Mouse (Mus musculus): ENCODE measurements around the gene Fto. TPM values are rescaled to one million over a fixed set of nuclear protein-coding genes. Genes with fewer than 3 reads are reported as not detected.

Fto gene
- polyA plus RNA-seq, 1 experiment from 2014 or later, result 16.8 TPM

- Histone ChIP-seq H3K4me1 (replicated peaks) (peaks cover 8% of the 10 kb centered on the region; the same call in 1 of the 2 replicates), H3K27me3 (no peaks in the 10 kb centered on the region), H3K36me3 (replicated peaks) (no peaks in the 10 kb centered on the region), H3K9me3 (replicated peaks) (no peaks in the 10 kb centered on the region), H3K4me3 (replicated peaks) (no peak overlapping the region), H3K9ac (no peak overlapping the region), H3K27ac (replicated peaks) (no peak overlapping the region), H3K4me2 (no peak overlapping the region)
- ATAC-seq (ENCODE audit: insufficient read depth), result no peak
- WGBS (ENCODE audit: insufficient replicate concordance), result 70% methylated on average over 5 of the region's 5 CpGs
Observed at GRCm38 (mm10) chr8:91502791-91503190, 189.5 kb downstream of the Fto start.

DNA sequence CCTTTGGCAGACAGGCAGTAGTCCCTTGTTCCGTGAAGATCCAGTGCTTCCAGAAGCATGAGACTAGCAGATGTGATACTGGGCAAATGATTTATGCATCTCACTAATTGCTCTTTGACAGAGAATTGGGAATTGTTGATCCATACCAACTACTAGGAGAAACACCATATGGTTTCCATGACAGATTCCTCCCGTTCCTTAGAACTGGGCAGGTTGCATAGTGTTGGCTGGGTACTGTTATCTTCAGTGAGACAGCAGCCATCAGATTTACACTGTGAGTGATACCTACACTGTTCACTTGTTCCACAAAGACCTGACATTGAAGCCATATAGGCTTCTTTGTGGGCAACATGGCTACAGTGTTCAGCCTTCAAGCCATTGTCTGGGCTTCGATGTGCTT, 191.0 kb downstream of the Fto start:
- no peak overlapping the region for H3K27ac ChIP-seq (replicated peaks)
- 77% methylated on average over 3 of the region's 3 CpGs for WGBS (ENCODE audit: insufficient replicate concordance)
- H3K27me3 ChIP-seq, result no peaks in the 10 kb centered on the region
- H3K9me3 ChIP-seq (replicated peaks), result no peaks in the 10 kb centered on the region
- H3K36me3 ChIP-seq (replicated peaks), result no peaks in the 10 kb centered on the region
- peaks cover 9% of the 10 kb centered on the region; the same call in 1 of the 2 replicates for H3K4me1 ChIP-seq (replicated peaks)
- H3K4me2 ChIP-seq, result no peak overlapping the region
- ATAC-seq (ENCODE audit: insufficient read depth), result no peak
- H3K9ac ChIP-seq, result no peak overlapping the region
- H3K4me3 ChIP-seq (replicated peaks), result no peak overlapping the region

DNA sequence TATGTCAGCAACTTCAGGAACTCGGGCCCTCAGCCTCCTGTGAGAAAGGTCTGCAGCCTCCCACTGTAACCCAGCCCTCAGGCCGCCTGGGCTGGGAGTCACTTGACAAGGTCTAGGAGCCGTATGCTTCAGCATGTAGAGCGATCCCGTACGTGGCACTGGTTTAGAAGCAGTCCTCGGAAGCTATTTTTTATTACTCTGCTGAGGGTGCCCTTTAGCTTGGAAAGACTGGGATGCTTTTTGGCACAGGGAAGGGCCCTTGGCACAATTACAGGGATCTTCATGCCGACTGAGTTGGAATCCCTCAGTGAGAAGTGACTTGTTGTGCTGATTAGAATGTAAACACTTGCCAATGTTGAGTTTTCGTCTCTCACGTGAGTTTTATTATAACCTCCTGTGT, 191.6 kb downstream of the Fto start:
- no peak overlapping the region for H3K9ac ChIP-seq
- H3K27me3 ChIP-seq, result no peaks in the 10 kb centered on the region
- no peaks in the 10 kb centered on the region for H3K36me3 ChIP-seq (replicated peaks)
- no peak overlapping the region for H3K4me2 ChIP-seq
- no peak overlapping the region for H3K4me3 ChIP-seq (replicated peaks)
- peaks cover 9% of the 10 kb centered on the region; the same call in 1 of the 2 replicates for H3K4me1 ChIP-seq (replicated peaks)
- 74% methylated on average over 10 of the region's 10 CpGs for WGBS (ENCODE audit: insufficient replicate concordance)
- no peak overlapping the region for H3K27ac ChIP-seq (replicated peaks)
- no peak for ATAC-seq (ENCODE audit: insufficient read depth)
- no peaks in the 10 kb centered on the region for H3K9me3 ChIP-seq (replicated peaks)

GRCm38 (mm10) chr8:91505411-91505954, 192.2 kb downstream of the Fto start:
- no peaks in the 10 kb centered on the region for H3K9me3 ChIP-seq (replicated peaks)
- H3K4me3 ChIP-seq (replicated peaks), result no peak overlapping the region
- ATAC-seq (ENCODE audit: insufficient read depth), result no peak
- H3K9ac ChIP-seq, result no peak overlapping the region
- no peaks in the 10 kb centered on the region for H3K36me3 ChIP-seq (replicated peaks)
- peaks cover 9% of the 10 kb centered on the region; the same call in 1 of the 2 replicates for H3K4me1 ChIP-seq (replicated peaks)
- no peaks in the 10 kb centered on the region for H3K27me3 ChIP-seq
- 61% methylated on average over 8 of the region's 8 CpGs for WGBS (ENCODE audit: insufficient replicate concordance)
- H3K27ac ChIP-seq (replicated peaks), result no peak overlapping the region
- no peak overlapping the region for H3K4me2 ChIP-seq

GRCm38 (mm10) chr8:91505997-91506672, 192.8 kb downstream of the Fto start:
- H3K36me3 ChIP-seq (replicated peaks), result no peaks in the 10 kb centered on the region
- H3K9ac ChIP-seq, result no peak overlapping the region
- no peaks in the 10 kb centered on the region for H3K9me3 ChIP-seq (replicated peaks)
- no peak overlapping the region for H3K4me3 ChIP-seq (replicated peaks)
- 28% methylated on average over 4 of the region's 4 CpGs for WGBS (ENCODE audit: insufficient replicate concordance)
- no peaks in the 10 kb centered on the region for H3K27me3 ChIP-seq
- H3K27ac ChIP-seq (replicated peaks), result no peak overlapping the region
- peaks cover 9% of the 10 kb centered on the region; the same call in 1 of the 2 replicates for H3K4me1 ChIP-seq (replicated peaks)
- H3K4me2 ChIP-seq, result no peak overlapping the region
- ATAC-seq (ENCODE audit: insufficient read depth), result no peak

- peaks cover 9% of the 10 kb centered on the region; the same call in 1 of the 2 replicates for H3K4me1 ChIP-seq (replicated peaks)
- H3K36me3 ChIP-seq (replicated peaks), result no peaks in the 10 kb centered on the region
- no peaks in the 10 kb centered on the region for H3K9me3 ChIP-seq (replicated peaks)
- 55% methylated on average over 6 of the region's 6 CpGs for WGBS (ENCODE audit: insufficient replicate concordance)
- no peaks in the 10 kb centered on the region for H3K27me3 ChIP-seq
- ATAC-seq (ENCODE audit: insufficient read depth), result no peak
- H3K4me2 ChIP-seq, result no peak overlapping the region
- no peak overlapping the region for H3K4me3 ChIP-seq (replicated peaks)
- no peak overlapping the region for H3K27ac ChIP-seq (replicated peaks)
- H3K9ac ChIP-seq, result no peak overlapping the region
Observed at GRCm38 (mm10) chr8:91506682-91507257, 193.4 kb downstream of the Fto start.

DNA sequence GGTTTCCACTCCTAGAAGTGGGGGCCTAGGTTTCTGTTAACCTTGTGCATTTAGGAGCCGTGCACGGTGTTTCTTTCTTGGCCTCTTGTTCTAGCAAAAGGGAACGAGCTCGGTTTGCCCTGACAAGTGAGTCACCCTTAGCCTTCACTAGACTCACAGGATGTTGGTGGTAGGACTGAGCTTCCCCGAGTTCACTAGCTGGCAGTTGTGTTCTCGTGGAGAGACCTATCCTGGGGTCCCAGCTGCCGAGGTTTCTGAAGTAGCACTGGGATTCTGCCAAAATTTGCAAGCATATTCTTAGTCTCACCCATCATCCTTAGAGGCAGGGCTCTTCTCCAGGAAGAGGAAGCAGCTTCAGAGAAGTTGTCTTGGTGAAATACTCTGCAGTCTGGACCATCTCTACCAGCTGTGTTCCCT, 194.4 kb downstream of the Fto start:
- Histone ChIP-seq H3K9ac (no peak overlapping the region), H3K36me3 (replicated peaks) (no peaks in the 10 kb centered on the region), H3K9me3 (replicated peaks) (no peaks in the 10 kb centered on the region), H3K27me3 (no peaks in the 10 kb centered on the region), H3K4me3 (replicated peaks) (no peak overlapping the region), H3K4me1 (replicated peaks) (peaks cover 9% of the 10 kb centered on the region; the same call in 1 of the 2 replicates), H3K27ac (replicated peaks) (no peak overlapping the region), H3K4me2 (no peak overlapping the region)
- ATAC-seq (ENCODE audit: insufficient read depth), result no peak
- 47% methylated on average over 7 of the region's 7 CpGs for WGBS (ENCODE audit: insufficient replicate concordance)

GRCm38 (mm10) chr8:91508284-91508683, 195.0 kb downstream of the Fto start:
- 57% methylated on average over 4 of the region's 4 CpGs for WGBS (ENCODE audit: insufficient replicate concordance)
- peak; percentile 28; the same call in 1 of the 2 replicates for ATAC-seq (ENCODE audit: insufficient read depth)

GRCm38 (mm10) chr8:91509206-91509899, 196.0 kb downstream of the Fto start:
- H3K9me3 ChIP-seq (replicated peaks), result no peaks in the 10 kb centered on the region
- H3K4me2 ChIP-seq, result no peak overlapping the region
- no peaks in the 10 kb centered on the region for H3K36me3 ChIP-seq (replicated peaks)
- no peak overlapping the region for H3K9ac ChIP-seq
- H3K27me3 ChIP-seq, result no peaks in the 10 kb centered on the region
- no peak for ATAC-seq (ENCODE audit: insufficient read depth)
- WGBS (ENCODE audit: insufficient replicate concordance), result 79% methylated on average over 8 of the region's 8 CpGs
- peaks cover 9% of the 10 kb centered on the region; the same call in 1 of the 2 replicates for H3K4me1 ChIP-seq (replicated peaks)
- H3K4me3 ChIP-seq (replicated peaks), result no peak overlapping the region
- no peak overlapping the region for H3K27ac ChIP-seq (replicated peaks)

More at GRCm38 (mm10) chr8:91508284-91508683, 195.0 kb downstream of the Fto start:
- Histone ChIP-seq H3K4me1 (replicated peaks) (peaks cover 9% of the 10 kb centered on the region; the same call in 1 of the 2 replicates), H3K4me3 (replicated peaks) (no peak overlapping the region), H3K4me2 (no peak overlapping the region), H3K9me3 (replicated peaks) (no peaks in the 10 kb centered on the region), H3K36me3 (replicated peaks) (no peaks in the 10 kb centered on the region), H3K9ac (no peak overlapping the region), H3K27ac (replicated peaks) (no peak overlapping the region), H3K27me3 (no peaks in the 10 kb centered on the region)

- Histone ChIP-seq H3K4me2 (no peak overlapping the region), H3K36me3 (replicated peaks) (no peaks in the 10 kb centered on the region), H3K27me3 (no peaks in the 10 kb centered on the region), H3K4me3 (replicated peaks) (no peak overlapping the region), H3K4me1 (replicated peaks) (peaks cover 9% of the 10 kb centered on the region; the same call in 1 of the 2 replicates), H3K9me3 (replicated peaks) (no peaks in the 10 kb centered on the region), H3K9ac (no peak overlapping the region), H3K27ac (replicated peaks) (no peak overlapping the region)
- no peak for ATAC-seq (ENCODE audit: insufficient read depth)
- WGBS (ENCODE audit: insufficient replicate concordance), result 72% methylated on average over 6 of the region's 6 CpGs
Observed at GRCm38 (mm10) chr8:91509900-91510260, 196.6 kb downstream of the Fto start.

DNA sequence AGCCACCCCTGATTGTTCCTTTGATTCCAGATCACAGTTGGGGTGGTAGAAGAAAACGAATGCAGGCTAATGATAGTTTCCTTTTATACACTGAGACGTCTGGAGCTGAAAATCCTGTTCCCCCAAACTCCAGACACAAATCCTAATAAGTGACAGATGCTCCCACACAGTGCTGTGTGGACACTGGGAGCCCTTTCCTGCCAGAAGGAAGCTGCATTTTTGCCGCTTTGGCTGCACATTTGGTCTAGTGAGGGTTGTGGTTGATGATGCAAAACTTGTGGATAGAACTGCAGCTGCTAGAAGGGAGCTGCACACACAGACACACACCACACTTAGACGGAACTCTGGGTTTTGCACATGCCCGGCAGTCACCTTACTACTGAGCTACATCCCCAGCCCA, 197.4 kb downstream of the Fto start:
- H3K4me1 ChIP-seq (replicated peaks), result peaks cover 5% of the 10 kb centered on the region; the same call in 1 of the 2 replicates
- no peak for ATAC-seq (ENCODE audit: insufficient read depth)
- H3K4me2 ChIP-seq, result no peak overlapping the region
- no peaks in the 10 kb centered on the region for H3K9me3 ChIP-seq (replicated peaks)
- no peaks in the 10 kb centered on the region for H3K27me3 ChIP-seq
- H3K4me3 ChIP-seq (replicated peaks), result no peak overlapping the region
- 46% methylated on average over 5 of the region's 5 CpGs for WGBS (ENCODE audit: insufficient replicate concordance)
- no peak overlapping the region for H3K27ac ChIP-seq (replicated peaks)
- no peaks in the 10 kb centered on the region for H3K36me3 ChIP-seq (replicated peaks)
- no peak overlapping the region for H3K9ac ChIP-seq

Measured in liver, embryonic 15.5 days (tissue).